Mouse (Mus musculus): ENCODE data around the gene Lrrc26. TPM values are rescaled to one million over a fixed set of nuclear protein-coding genes. Genes with fewer than 3 reads are reported as not detected.

Lrrc26 gene
- polyA plus RNA-seq, 1 experiment from 2014 or later, result not detected

DNA sequence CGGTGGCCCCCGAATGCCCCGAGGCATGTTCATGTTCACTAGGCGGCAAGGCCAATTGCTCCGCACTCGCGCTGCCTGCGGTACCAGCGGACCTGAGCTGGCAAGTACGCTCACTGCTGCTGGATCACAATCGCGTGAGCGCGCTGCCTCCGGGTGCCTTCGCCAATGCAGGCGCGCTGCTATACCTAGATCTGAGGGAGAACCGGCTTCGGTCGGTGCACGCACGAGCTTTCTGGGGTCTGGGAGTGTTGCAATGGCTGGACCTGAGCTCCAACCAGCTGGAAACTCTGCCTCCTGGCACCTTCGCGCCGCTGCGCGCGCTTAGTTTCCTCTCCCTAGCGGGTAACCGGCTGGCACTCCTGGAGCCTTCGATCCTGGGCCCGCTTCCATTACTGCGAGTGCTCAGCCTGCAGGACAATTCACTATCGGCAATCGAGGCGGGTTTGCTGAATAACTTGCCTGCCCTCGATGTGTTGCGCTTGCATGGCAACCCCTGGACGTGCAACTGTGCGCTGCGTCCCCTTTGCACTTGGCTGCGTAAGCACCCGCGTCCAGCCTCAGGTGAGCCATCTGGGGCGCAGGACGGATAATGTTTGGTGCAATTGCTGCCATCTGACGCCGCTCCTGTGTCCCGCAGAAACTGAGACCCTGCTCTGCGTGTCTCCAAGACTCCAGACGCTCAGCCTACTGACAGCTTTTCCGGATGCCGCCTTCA lies 543 bp downstream of the Lrrc26 start:
- peaks cover 36% of the 10 kb centered on the region for H3K4me1 ChIP-seq
- no peak overlapping the region for H3K9ac ChIP-seq
- H3K27me3 ChIP-seq, result peaks cover 72% of the 10 kb centered on the region
- peaks cover 12% of the 10 kb centered on the region for H3K36me3 ChIP-seq
- WGBS, result 1% methylated on average over 54 of the region's 54 CpGs
- H3K4me2 ChIP-seq, result peak overlapping the region; percentile 61
- H3K4me3 ChIP-seq (replicated peaks), result peak overlapping the region; percentile 25
- H3K9me3 ChIP-seq (replicated peaks), result no peaks in the 10 kb centered on the region
- no peak overlapping the region for H3K27ac ChIP-seq
- ATAC-seq (replicated peaks; ENCODE audit: low FRiP score), result no peak

DNA sequence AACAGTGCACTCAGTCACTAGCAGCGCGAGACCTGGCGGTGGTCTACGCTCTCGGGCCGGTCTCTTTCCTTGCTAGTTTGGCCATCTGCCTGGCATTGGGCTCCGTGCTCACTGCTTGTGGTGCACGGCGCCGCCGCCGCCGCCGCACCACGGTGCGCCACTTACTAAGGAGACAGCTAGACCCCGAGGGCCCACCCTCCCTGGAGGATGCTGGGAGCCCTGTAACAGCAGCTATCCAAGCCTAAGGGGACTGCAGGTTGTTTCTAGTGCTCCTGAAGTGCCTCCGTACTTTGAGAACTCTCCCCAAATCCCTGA lies 1.1 kb downstream of the Lrrc26 start:
- Histone ChIP-seq H3K4me2 (peak overlapping the region; percentile 61), H3K36me3 (peaks cover 7% of the 10 kb centered on the region), H3K27me3 (peaks cover 77% of the 10 kb centered on the region), H3K27ac (no peak overlapping the region), H3K9ac (no peak overlapping the region), H3K4me3 (replicated peaks) (peak overlapping the region; percentile 25), H3K4me1 (peaks cover 36% of the 10 kb centered on the region), H3K9me3 (replicated peaks) (no peaks in the 10 kb centered on the region)
- WGBS, result under 1% methylated on average over 18 of the region's 18 CpGs
- no peak for ATAC-seq (replicated peaks; ENCODE audit: low FRiP score)

DNA sequence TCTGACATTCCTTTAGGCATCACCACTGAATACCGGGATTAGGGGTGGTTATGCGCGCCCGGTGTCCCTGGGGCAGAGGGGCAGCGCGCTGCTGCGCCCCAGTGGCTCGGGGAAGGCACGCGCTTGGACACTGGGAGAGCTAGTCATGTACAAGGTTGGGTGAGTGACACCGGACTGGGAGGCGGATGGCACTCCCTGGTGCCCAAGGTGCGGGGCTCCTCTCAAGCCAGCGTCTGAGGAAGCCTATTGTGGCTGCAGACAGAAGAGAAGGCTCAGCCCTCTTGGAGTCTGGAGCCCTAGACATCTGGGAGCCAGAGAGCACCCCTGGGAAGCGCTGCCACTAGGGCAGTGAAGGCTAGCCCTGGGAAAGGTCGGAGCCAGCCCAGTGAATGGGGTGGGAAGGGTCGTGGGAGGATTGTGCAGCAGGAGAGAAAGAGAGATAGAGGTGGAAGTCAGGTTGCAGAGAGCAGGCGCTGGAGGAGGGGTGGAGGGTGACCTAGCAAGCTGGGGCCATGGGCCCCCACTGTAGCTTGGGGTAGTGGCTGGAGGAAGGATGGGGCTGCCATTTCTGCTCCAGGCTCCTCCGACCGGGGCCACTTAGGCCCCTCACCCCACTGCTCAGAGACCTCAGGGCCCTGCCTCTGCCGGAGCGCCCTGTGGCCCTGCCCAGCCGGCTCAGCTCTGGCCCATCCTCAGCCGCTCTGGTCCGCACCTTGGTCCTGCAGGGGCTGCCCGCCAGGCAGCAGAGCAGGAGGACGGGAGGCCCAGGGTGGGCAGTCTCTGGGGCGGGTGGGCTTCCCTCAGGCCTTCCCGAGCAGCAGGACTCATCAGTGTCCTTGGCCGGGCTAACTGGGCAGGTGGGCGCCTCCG lies 1.7 kb downstream of the Lrrc26 start:
- Histone ChIP-seq H3K4me3 (replicated peaks) (peak overlapping the region; percentile 40), H3K27me3 (peaks cover 83% of the 10 kb centered on the region), H3K27ac (no peak overlapping the region), H3K9ac (no peak overlapping the region), H3K9me3 (replicated peaks) (no peaks in the 10 kb centered on the region), H3K4me2 (peak overlapping the region; percentile 61), H3K36me3 (peaks cover under 1% of the 10 kb centered on the region; the same call in 1 of the 2 replicates), H3K4me1 (peaks cover 30% of the 10 kb centered on the region)
- WGBS, result 5% methylated on average over 32 of the region's 32 CpGs
- ATAC-seq (replicated peaks; ENCODE audit: low FRiP score), result 0 out of 2 replicates have a peak, but pooled peaks have one; percentile 16

DNA sequence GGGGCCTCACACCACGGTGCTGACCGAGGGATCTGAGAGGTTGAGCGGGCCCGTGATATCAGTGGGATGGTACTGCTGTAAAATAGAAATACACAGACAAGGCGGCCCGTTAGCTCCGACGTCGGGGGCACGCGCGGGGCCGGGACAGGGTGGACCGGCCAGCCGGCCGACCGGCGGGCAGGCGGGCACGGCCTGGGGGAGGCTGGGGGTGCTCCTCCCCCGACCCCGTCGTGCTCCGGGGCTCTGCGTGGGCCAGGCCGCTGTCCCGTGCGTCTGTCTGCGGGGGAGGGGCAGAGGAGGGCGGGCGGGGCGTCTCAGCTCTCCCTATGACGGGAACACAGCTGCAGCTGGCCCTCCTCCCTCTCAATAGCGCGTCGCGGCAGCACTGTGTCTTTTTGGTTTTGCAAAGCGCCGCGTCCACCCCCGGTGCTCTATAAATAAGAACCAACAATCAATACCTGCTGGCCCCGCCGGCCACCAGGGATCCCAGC lies 2.4 kb downstream of the Lrrc26 start:
- Histone ChIP-seq H3K27me3 (peaks cover 89% of the 10 kb centered on the region), H3K9ac (0 out of 2 replicates have a peak overlapping the region, but pooled peaks have one; percentile 17), H3K27ac (no peak overlapping the region), H3K4me1 (peaks cover 30% of the 10 kb centered on the region), H3K9me3 (replicated peaks) (no peaks in the 10 kb centered on the region), H3K36me3 (no peaks in the 10 kb centered on the region), H3K4me3 (replicated peaks) (peak overlapping the region; percentile 40), H3K4me2 (peak overlapping the region; percentile 61)
- 2% methylated on average over 40 of the region's 43 CpGs for WGBS
- ATAC-seq (replicated peaks; ENCODE audit: low FRiP score), result peak; percentile 23; the same call in 1 of the 2 replicates

DNA sequence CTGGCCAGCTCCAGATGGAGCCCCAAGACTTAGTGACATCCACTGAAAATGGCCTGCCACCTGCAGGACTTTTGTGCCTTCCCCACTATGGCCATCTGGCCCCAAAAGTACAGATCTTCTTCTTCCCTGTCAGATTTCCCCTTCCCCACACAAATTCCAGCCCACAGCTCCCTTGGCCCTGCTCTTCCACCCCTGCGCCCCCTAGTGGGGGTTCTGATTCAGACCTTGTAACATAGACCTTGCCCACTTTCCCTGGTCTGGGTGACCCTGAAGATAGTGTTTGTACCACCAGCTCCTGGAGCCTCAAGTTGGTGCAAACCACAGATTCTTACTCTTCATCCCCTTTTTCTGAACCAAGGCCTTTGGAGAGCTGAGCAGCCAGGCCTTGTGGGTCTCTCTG lies 3.1 kb downstream of the Lrrc26 start:
- WGBS, result 5% methylated on average over 1 of the region's 1 CpGs
- Histone ChIP-seq H3K9ac (0 out of 2 replicates have a peak overlapping the region, but pooled peaks have one; percentile 17), H3K27ac (no peak overlapping the region), H3K4me2 (peak overlapping the region; percentile 61; the same call in 1 of the 2 replicates), H3K27me3 (peaks cover 91% of the 10 kb centered on the region), H3K4me1 (peaks cover 30% of the 10 kb centered on the region), H3K36me3 (no peaks in the 10 kb centered on the region), H3K4me3 (replicated peaks) (no peak overlapping the region), H3K9me3 (replicated peaks) (no peaks in the 10 kb centered on the region)
- no peak for ATAC-seq (replicated peaks; ENCODE audit: low FRiP score)

DNA sequence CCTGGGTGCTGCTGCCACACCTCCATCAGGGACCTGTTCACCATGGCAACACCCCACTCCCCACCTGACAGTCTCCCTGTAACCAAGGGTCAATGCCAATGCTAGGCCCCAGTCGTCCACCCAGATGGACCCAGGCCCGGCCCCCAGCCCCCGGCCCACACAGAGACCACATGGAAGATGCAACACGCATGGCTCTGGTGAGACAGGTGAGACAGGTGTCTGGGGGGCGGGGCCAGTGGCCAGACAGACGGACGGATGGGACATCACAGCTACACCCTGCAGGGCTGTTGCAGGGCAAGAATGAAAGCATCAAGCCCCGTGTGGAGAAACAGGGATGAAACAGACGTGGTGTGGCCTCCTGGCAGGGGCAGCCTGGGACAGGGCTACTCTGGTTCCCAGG lies 4.0 kb downstream of the Lrrc26 start:
- H3K27me3 ChIP-seq, result peaks cover 83% of the 10 kb centered on the region
- 71% methylated on average over 9 of the region's 9 CpGs for WGBS
- no peak for ATAC-seq (replicated peaks; ENCODE audit: low FRiP score)

DNA sequence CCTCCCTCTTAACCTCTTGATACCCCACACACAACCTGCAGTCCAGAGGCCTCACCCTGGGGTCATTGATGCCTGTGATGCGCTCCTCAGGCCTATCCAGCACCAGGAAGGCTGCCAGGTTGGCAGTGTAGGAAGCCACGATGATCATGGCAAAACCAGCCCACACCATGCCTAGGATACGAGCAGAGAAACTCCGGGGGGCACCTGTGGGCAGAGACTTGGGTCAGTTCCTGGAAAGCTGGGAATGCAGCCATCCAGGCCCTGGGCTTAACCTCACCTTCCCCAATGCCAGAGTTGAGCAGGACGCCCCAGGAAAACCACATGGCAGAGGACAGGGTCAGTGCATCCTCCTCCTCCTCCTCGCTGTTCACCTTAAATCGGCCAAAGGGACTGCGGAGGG lies 7.4 kb downstream of the Lrrc26 start:
- Histone ChIP-seq H3K27ac (no peak overlapping the region), H3K4me2 (no peak overlapping the region), H3K4me1 (peaks cover 8% of the 10 kb centered on the region), H3K9ac (no peak overlapping the region), H3K9me3 (replicated peaks) (no peaks in the 10 kb centered on the region), H3K27me3 (peaks cover 52% of the 10 kb centered on the region), H3K36me3 (no peaks in the 10 kb centered on the region), H3K4me3 (replicated peaks) (no peak overlapping the region)
- 72% methylated on average over 8 of the region's 8 CpGs for WGBS
- no peak for ATAC-seq (replicated peaks; ENCODE audit: low FRiP score)

More for the DNA sequence above, 4.0 kb downstream of the Lrrc26 start:
- H3K4me2 ChIP-seq, result no peak overlapping the region
- no peak overlapping the region for H3K4me3 ChIP-seq (replicated peaks)
- no peak overlapping the region for H3K9ac ChIP-seq
- no peak overlapping the region for H3K27ac ChIP-seq
- H3K4me1 ChIP-seq, result peaks cover 30% of the 10 kb centered on the region
- H3K36me3 ChIP-seq, result no peaks in the 10 kb centered on the region
- no peaks in the 10 kb centered on the region for H3K9me3 ChIP-seq (replicated peaks)

DNA sequence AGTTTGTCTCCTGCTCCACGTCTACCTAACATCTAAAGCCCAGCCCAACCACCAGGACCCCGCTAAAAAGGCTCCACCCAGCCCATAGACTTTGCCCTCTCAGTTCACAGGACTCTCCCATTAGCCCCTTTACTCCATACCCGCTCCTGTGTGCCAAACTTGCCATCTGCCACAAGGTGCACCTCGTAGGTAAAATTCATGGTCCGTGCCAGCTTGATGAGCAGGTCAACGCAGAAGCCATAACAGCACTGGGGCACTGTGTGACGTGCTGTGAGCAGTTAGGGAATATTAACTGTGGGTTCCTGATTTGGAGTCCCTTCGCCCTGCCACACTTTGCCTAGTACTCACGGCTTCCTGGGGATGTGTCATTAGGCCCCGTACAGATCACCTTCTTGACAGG lies 8.3 kb downstream of the Lrrc26 start:
- no peak for ATAC-seq (replicated peaks; ENCODE audit: low FRiP score)
- Histone ChIP-seq H3K36me3 (no peaks in the 10 kb centered on the region), H3K4me2 (no peak overlapping the region), H3K4me1 (no peaks in the 10 kb centered on the region), H3K27ac (no peak overlapping the region), H3K4me3 (replicated peaks) (no peak overlapping the region), H3K27me3 (peaks cover 45% of the 10 kb centered on the region), H3K9ac (no peak overlapping the region), H3K9me3 (replicated peaks) (no peaks in the 10 kb centered on the region)
- WGBS, result 79% methylated on average over 10 of the region's 10 CpGs

DNA sequence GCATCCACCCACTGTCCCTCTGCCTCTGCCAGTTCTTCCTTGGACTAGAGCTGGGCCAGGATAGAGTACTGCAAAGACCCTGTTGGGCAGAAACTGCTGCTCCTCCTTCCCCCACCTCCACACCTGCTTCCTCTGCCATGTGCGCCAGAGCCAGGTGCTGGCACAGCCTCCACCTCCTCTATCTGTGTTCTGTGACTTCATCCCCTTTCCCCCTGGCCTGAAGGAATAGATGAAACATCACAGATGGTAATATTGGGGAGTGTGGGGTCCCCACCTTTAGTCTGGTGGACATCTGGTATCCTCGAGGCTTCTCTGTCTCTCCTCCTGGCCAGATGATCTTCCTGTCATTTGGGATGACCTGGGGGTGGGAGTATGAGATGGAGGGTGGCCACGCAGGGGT lies 13.7 kb downstream of the Lrrc26 start:
- 77% methylated on average over 3 of the region's 3 CpGs for WGBS
- Histone ChIP-seq H3K9ac (no peak overlapping the region), H3K9me3 (replicated peaks) (no peaks in the 10 kb centered on the region), H3K4me1 (peaks cover 11% of the 10 kb centered on the region), H3K4me2 (no peak overlapping the region), H3K27ac (no peak overlapping the region), H3K27me3 (peaks cover 54% of the 10 kb centered on the region), H3K36me3 (no peaks in the 10 kb centered on the region), H3K4me3 (replicated peaks) (no peak overlapping the region)
- ATAC-seq (replicated peaks; ENCODE audit: low FRiP score), result no peak

DNA sequence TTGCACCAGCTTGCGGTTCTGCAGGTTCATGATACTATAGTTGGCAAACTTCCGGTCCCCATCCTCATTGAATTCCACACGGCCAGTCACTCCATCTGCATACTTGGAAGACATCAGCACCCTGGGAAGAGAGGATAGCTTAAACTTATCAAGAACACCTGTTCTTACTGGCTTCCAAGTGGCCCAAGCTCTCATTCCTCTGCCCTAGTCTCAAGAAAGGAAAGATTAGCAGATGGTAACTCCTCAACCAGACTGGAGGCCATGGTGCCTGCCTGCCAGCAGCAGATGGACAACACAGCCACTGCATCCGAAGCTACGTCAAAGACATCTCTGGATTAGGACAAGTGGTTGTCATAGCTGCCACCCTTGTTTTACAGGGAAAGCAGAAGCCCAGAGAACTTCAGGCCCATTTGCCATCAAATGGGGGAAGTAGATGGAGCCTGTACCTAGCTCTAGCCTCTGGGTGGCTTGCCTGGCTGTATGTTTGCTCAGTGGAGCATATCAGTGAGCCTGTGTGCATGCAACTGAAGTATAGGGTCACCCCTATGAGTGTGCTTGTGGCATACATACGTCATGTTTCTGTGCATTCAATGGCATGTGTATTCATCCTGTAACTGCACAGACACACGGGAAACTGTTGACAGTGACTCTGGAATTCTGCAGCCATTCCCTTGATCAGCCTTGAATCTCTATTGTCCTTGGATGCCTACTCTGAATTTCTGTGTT lies 14.4 kb downstream of the Lrrc26 start:
- H3K4me3 ChIP-seq (replicated peaks), result peak overlapping the region; percentile 46
- WGBS, result 76% methylated on average over 7 of the region's 7 CpGs
- H3K36me3 ChIP-seq, result no peaks in the 10 kb centered on the region
- H3K4me2 ChIP-seq, result peak overlapping the region; percentile 69
- peaks cover 11% of the 10 kb centered on the region for H3K4me1 ChIP-seq
- no peak overlapping the region for H3K27ac ChIP-seq
- no peaks in the 10 kb centered on the region for H3K9me3 ChIP-seq (replicated peaks)
- no peak for ATAC-seq (replicated peaks; ENCODE audit: low FRiP score)
- no peak overlapping the region for H3K9ac ChIP-seq
- H3K27me3 ChIP-seq, result peaks cover 61% of the 10 kb centered on the region

DNA sequence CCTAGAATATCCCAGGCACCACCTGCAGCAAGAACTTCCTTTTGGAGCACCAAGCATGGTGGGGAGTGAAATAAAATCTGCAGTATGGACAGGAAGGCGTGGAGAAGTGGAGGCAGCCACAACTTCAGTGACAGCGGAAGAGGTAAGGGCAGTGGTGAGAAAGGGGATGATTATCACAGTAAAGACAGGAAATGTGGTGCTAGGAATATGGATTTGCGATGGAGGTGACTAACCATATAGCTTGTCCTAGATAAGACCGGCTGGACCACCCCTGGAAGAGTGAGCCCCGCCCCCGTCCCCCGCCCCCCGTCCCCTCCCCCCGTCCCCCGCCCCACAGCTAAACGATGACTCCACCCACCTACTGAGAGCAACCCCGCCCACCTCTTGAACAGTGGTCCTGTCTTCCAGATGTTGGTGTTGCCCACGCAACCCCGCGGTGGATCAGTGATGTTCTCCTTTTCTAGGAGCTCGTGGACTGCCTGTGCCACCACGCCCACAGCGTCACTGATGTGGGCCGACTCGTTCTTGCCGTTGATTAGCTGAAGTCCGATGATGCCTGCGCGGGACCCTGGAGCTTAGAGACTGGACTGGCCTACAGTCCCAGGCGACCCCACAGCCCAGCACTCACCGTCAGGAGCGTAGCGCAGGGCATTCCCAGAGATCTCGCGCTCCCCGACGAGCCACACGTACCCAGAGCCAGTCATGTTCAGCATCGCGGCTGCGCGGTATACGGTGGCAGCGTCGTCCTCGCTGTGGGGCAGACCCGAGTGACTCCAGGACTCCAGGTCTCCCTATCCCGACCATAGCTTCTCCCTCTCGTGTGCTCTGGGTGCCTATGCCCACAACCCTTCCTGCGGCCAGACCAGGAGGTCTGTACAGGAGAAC lies 15.2 kb downstream of the Lrrc26 start:
- ATAC-seq (replicated peaks; ENCODE audit: low FRiP score), result no peak; the same call in 1 of the 2 replicates
- Histone ChIP-seq H3K4me1 (peaks cover 11% of the 10 kb centered on the region), H3K9ac (no peak overlapping the region), H3K4me3 (replicated peaks) (peak overlapping the region; percentile 46), H3K27ac (no peak overlapping the region), H3K4me2 (peak overlapping the region; percentile 69), H3K27me3 (peaks cover 68% of the 10 kb centered on the region), H3K36me3 (no peaks in the 10 kb centered on the region), H3K9me3 (replicated peaks) (no peaks in the 10 kb centered on the region)
- WGBS, result 2% methylated on average over 44 of the region's 45 CpGs

Data from kidney, embryonic 15.5 days (tissue).